Mouse (Mus musculus): ENCODE data around the gene Tmem200b.

Tmem200b gene

DNA sequence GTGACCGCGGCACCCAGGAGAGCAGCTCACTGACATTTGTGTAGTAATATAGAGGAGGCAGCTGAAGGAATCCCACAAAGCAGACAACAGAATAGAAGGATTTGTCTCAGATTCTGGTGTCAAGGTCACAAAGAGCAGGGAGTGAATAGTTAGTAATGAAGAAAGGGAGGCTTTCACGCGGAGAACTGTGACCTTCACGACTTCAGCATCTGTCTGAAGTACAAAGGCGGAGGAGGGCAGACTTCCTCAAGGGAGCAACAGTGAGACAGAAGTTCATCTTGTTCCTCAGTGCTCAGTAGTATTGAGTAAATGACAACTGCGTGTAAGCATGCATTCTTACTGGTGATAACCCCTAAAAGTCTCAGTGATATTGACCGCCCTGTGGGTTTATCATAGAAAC lies 29.1 kb downstream of the Tmem200b start:
- DNase-seq (ENCODE audit: low spot score in 2 of 2), result no peak

DNA sequence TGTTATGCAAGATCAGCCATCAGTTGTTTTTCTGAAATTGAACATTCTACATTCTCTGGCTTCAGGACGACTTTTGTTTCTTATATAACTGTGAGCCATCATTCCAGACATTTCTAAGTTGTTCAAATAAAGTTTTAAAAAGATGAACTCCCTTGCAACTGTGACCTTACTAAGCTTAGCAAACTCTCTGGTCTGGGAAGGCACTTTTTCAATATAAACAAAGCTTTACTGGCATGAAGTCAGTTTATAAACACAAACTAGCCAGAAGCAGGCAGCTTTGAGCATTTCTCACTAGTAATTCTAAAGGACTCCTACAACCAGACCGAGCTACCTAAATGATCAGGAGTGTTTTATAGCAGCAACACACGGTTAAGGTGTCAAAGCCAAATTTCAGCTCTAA lies 35.6 kb downstream of the Tmem200b start:
- no peak for DNase-seq (ENCODE audit: low spot score in 2 of 2)

DNA sequence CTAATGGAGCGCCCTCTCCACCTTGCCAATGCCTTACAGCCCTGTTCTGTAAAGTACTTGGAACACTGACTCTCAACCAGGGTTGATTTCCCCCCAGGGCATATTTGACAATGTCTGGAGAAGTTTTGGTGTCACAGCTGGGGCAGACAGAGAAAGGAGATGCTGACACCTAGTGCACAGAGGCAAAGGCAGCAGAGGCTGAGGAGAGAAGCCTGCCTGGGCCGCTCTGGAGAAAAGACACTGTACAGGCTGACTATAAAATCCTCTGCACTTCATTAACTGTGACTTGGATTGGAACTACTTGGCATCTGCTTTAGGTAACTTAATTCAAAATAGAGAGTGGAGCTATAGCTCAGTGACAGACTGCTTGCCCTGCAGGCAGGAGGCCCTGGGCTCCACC lies 47.3 kb downstream of the Tmem200b start:
- no peak for DNase-seq (ENCODE audit: low spot score in 2 of 2)

DNA sequence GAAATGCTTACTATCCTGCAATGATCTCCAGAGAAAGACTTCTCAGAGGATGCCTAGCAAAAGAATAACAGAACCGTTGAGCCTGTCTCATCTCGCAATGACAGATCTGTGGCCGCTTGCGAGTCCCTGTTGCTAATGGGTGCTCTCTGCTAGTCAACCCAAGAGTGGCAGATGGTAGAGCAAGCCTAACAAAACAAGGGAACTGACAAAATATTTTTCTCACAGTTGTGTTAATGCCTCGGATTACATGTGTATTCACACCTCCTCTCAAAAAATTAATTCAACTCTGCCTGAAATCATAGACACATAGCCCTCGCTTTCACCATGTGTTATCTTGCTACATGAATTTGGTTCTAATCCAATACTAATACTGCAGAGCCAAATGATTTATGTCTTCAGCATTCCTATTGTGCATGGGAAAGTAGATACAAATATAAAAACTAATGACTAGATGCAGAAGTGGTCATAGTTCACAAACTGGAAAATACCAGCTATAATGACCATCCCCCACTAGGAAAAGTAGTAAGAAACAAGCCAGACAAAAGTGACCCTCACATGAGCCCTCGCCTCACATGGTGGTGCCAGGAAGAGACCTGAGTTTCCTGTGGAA lies 48.8 kb downstream of the Tmem200b start:
- DNase-seq (ENCODE audit: low spot score in 2 of 2), result no peak

All from spleen, postnatal 4 days (tissue).